Mouse (Mus musculus) intestine, postnatal 0 days (tissue): ENCODE measurements around the gene Anpep. TPM values are rescaled to one million over a fixed set of nuclear protein-coding genes. Genes with fewer than 3 reads are reported as not detected.
A peak's percentile ranks its signal among the peaks of the same experiment; 100 is the strongest.

Source experiments
- ATAC-seq: fragments of 200-750 bp; cut with Nextera tagmentation; 2 replicates; pipeline ENCODE4 v1.8.0; 2017; ENCODE audit warnings: mild to moderate bottlenecking, moderate TSS enrichment, moderate library complexity
- H3K27ac ChIP-seq: fragments of 300-500 bp; sonication (generic); 2 replicates; pipeline ENCODE4 v1.5.1; 2014; ENCODE audit warnings: mild to moderate bottlenecking, low read depth, low read length, moderate library complexity
- H3K27me3 ChIP-seq: fragments of 300-500 bp; sonication (generic); replicated peaks from 2 replicates; pipeline ENCODE4 v1.6.1; 2014; ENCODE audit warnings: low read length, mixed read lengths; ENCODE audit not compliant: control insufficient read depth, insufficient read depth
- H3K36me3 ChIP-seq: fragments of 300-500 bp; sonication (generic); 2 replicates; pipeline ENCODE4 v1.6.1; 2014; ENCODE audit warnings: mild to moderate bottlenecking, moderate library complexity; ENCODE audit not compliant: control insufficient read depth, insufficient read depth
- H3K4me1 ChIP-seq: fragments of 300-500 bp; sonication (generic); replicated peaks from 2 replicates; pipeline ENCODE4 v1.6.1; 2014; ENCODE audit warnings: antibody characterized with exemption, low read length, mixed read lengths; ENCODE audit not compliant: control insufficient read depth, insufficient read depth
- H3K4me2 ChIP-seq: fragments of 300-500 bp; sonication (generic); replicated peaks from 2 replicates; pipeline ENCODE4 v1.6.1; 2014; ENCODE audit warnings: low read depth, mild to moderate bottlenecking, moderate library complexity
- H3K4me3 ChIP-seq: fragments of 300-500 bp; sonication (generic); 2 replicates; pipeline ENCODE4 v1.5.1; 2014; ENCODE audit warnings: low read depth, low read length
- H3K9ac ChIP-seq: fragments of 300-500 bp; sonication (generic); 2 replicates; pipeline ENCODE4 v1.6.1; 2014; ENCODE audit warnings: mild to moderate bottlenecking, low read depth, low read length
- H3K9me3 ChIP-seq: fragments of 300-500 bp; sonication (generic); 2 replicates; pipeline ENCODE4 v1.6.1; 2016; ENCODE audit warnings: mixed run types; ENCODE audit not compliant: control insufficient read depth
- CTCF ChIP-seq: sonication (generic); IDR thresholded peaks from 2 replicates; pipeline ENCODE4 v1.5.1; 2016; ENCODE audit warnings: low read depth, mild to moderate bottlenecking, control low read depth, antibody characterized with exemption, moderate library complexity
- WGBS: fragments of 180-500 bp; shearing (Covaris S2); extraction: QIAGEN DNeasy Blood & Tissue Kit; methylation state at CpG from one replicate; pipeline ENCODE4 v1.1.7; 2014; 5-methylcytosine and 5-hydroxymethylcytosine counted together
- polyA plus RNA-seq: library from polyadenylated mRNA; unstranded; fragments of >200 nt; fragmentation: Nextera tagmentation; extraction: Ambion mirVana; gene quantifications from 2 replicates; pipeline ENCODE4 v1.2.1, GENCODE M21; 2015

Anpep gene
- 476 and 488 TPM in 2 replicates for polyA plus RNA-seq

GRCm38 (mm10) chr7:79860811-79861210 lies at the start of gene Anpep:
Gene Anpep, minus strand, starts transcription at chr7:79861059.
- Histone ChIP-seq H3K4me1 (no peaks in the 10 kb centered on the region), H3K27ac (no peak within 1 kb of the TSS), H3K27me3 (no peaks in the 10 kb centered on the region), H3K4me3 (no peak within 1 kb of the TSS), H3K4me2 (no peak within 1 kb of the TSS), H3K36me3 (no peaks in the 10 kb centered on the region), H3K9ac (no peak within 1 kb of the TSS), H3K9me3 (no peaks in the 10 kb centered on the region)
- WGBS, result 57% methylated on average over 9 of the region's 9 CpGs
- ATAC-seq, result 0 out of 2 replicates have a peak, but pooled peaks have one; percentile 35
- no peak for TF ChIP-seq CTCF

- H3K36me3 ChIP-seq, result peaks cover 35% of the 10 kb centered on the region
- TF ChIP-seq CTCF, result no peak
- 70% methylated on average over 2 of the region's 2 CpGs for WGBS
- no peak for ATAC-seq
- no peaks in the 10 kb centered on the region for H3K4me1 ChIP-seq
- H3K9ac ChIP-seq, result no peak overlapping the region
- H3K9me3 ChIP-seq, result no peaks in the 10 kb centered on the region
- no peaks in the 10 kb centered on the region for H3K27me3 ChIP-seq
- H3K4me2 ChIP-seq, result no peak overlapping the region
- H3K4me3 ChIP-seq, result no peak overlapping the region
- H3K27ac ChIP-seq, result no peak overlapping the region
These were observed 46.5 kb upstream of the Anpep start for GRCm38 (mm10) chr7:79907356-79907755.

GRCm38 (mm10) chr7:79906914-79907313 lies 46.1 kb upstream of the Anpep start:
- Histone ChIP-seq H3K27ac (no peak overlapping the region), H3K9ac (no peak overlapping the region), H3K9me3 (no peaks in the 10 kb centered on the region), H3K4me1 (no peaks in the 10 kb centered on the region), H3K27me3 (no peaks in the 10 kb centered on the region), H3K4me3 (no peak overlapping the region), H3K36me3 (peaks cover 32% of the 10 kb centered on the region), H3K4me2 (no peak overlapping the region)
- WGBS, result 93% methylated on average over 3 of the region's 3 CpGs
- no peak for ATAC-seq
- no peak for TF ChIP-seq CTCF

GRCm38 (mm10) chr7:79905193-79905592 lies 44.3 kb upstream of the Anpep start:
- no peak for ATAC-seq
- Histone ChIP-seq H3K4me3 (no peak overlapping the region), H3K27ac (no peak overlapping the region), H3K9ac (no peak overlapping the region), H3K4me1 (no peaks in the 10 kb centered on the region), H3K4me2 (no peak overlapping the region), H3K9me3 (no peaks in the 10 kb centered on the region), H3K36me3 (peaks cover 30% of the 10 kb centered on the region), H3K27me3 (no peaks in the 10 kb centered on the region)
- WGBS, result 97% methylated on average over 4 of the region's 4 CpGs
- no peak for TF ChIP-seq CTCF

GRCm38 (mm10) chr7:79903160-79903792 lies 42.4 kb upstream of the Anpep start:
- peaks cover 17% of the 10 kb centered on the region; the same call in 1 of the 2 replicates for H3K36me3 ChIP-seq
- TF ChIP-seq CTCF, result peak; percentile 48
- peak; percentile 83 for ATAC-seq
- H3K9me3 ChIP-seq, result no peaks in the 10 kb centered on the region
- H3K27me3 ChIP-seq, result no peaks in the 10 kb centered on the region
- H3K4me2 ChIP-seq, result no peak overlapping the region
- peak overlapping the region; percentile 74 for H3K27ac ChIP-seq
- no peak overlapping the region for H3K9ac ChIP-seq
- no peaks in the 10 kb centered on the region for H3K4me1 ChIP-seq
- H3K4me3 ChIP-seq, result no peak overlapping the region
- WGBS, result 42% methylated on average over 8 of the region's 8 CpGs

GRCm38 (mm10) chr7:79900753-79901152 lies 39.9 kb upstream of the Anpep start:
- WGBS, result 57% methylated on average over 6 of the region's 6 CpGs
- Histone ChIP-seq H3K36me3 (peaks cover 13% of the 10 kb centered on the region; the same call in 1 of the 2 replicates), H3K4me1 (no peaks in the 10 kb centered on the region; the same call in 1 of the 2 replicates), H3K4me3 (no peak overlapping the region), H3K9me3 (no peaks in the 10 kb centered on the region), H3K9ac (no peak overlapping the region), H3K27me3 (no peaks in the 10 kb centered on the region), H3K4me2 (no peak overlapping the region), H3K27ac (no peak overlapping the region)
- TF ChIP-seq CTCF, result no peak
- no peak for ATAC-seq
